Mouse (Mus musculus): ENCODE results near the gene Sgsm1. TPM values are rescaled to one million over a fixed set of nuclear protein-coding genes. Genes with fewer than 3 reads are reported as not detected.

Gene Sgsm1
- total RNA-seq, 1 experiment: 7.1 TPM

DNA sequence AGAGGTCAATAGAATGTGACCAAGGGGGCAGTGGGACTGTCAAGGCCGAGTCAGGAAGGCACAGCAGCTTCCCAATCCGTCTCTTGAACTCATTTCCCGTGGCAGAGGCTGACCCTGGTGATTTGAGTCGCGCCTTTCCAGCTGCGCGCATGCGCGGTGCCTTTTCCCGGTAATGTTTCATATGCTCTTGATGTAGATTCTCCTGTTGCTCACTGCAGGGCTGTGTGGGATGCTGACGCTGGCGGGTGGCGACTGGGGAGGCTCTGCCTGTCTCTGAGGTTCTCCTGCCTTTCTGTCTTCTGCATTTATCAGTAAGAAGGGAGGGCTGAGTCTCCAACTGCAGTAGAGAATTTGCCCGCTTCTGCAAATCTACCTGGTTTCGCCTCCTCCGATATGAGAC, 43.7 kb upstream of the Sgsm1 start:
- Histone ChIP-seq H3K36me3 (ENCODE audit: control insufficient read depth, insufficient read depth, low read length, poor library complexity, severe bottlenecking) (no peaks in the 10 kb centered on the region), H3K9me3 (ENCODE audit: control insufficient read depth, insufficient read depth, low read depth, low read length) (no peaks in the 10 kb centered on the region), H3K4me1 (ENCODE audit: control insufficient read depth in 2 of 2, insufficient read depth in 2 of 2, low read length in 2 of 2, poor library complexity in 1 of 2) (peaks cover 15 to 44% of the 10 kb centered on the region in 2 experiments), H3K27ac (ENCODE audit: insufficient read depth, low read depth, low read length, poor library complexity, severe bottlenecking) (no peak overlapping the region), H3K4me3 (ENCODE audit: insufficient read depth in 1 of 2, low read depth in 1 of 2, low read length in 2 of 2, poor library complexity in 1 of 2, severe bottlenecking in 1 of 2) (peak overlapping the region in 1 of 2 experiments; percentile 17; a peak in 1 of 4 replicates), H3K9ac (ENCODE audit: insufficient read depth, low read depth, low read length, poor library complexity, severe bottlenecking) (no peak overlapping the region; the same call in 1 of the 2 replicates)
- in situ Hi-C loops (cut with MboI; ENCODE audit: low sequenced_read_pairs in 2 of 2, unreplicated experiment in 2 of 2): no loop called here
- no peak for TF ChIP-seq CHD2 (IDR thresholded peaks at IDR 0.05; ENCODE audit: low read depth, low read length)
- TF ChIP-seq MAFK (IDR thresholded peaks at IDR 0.05; ENCODE audit: insufficient read depth, low read depth, low read length): no peak
- TF ChIP-seq ZC3H11A (IDR thresholded peaks at IDR 0.05; ENCODE audit: borderline replicate concordance, low read depth, low read length): no peak
- TF ChIP-seq HCFC1 (IDR thresholded peaks at IDR 0.05; ENCODE audit: borderline replicate concordance, insufficient read depth, low read length): no peak
- TF ChIP-seq ZNF384 (IDR thresholded peaks at IDR 0.05; ENCODE audit: low read depth, low read length): no peak
- DNase-seq (ENCODE audit: low read depth, low spot score): no peak

DNA sequence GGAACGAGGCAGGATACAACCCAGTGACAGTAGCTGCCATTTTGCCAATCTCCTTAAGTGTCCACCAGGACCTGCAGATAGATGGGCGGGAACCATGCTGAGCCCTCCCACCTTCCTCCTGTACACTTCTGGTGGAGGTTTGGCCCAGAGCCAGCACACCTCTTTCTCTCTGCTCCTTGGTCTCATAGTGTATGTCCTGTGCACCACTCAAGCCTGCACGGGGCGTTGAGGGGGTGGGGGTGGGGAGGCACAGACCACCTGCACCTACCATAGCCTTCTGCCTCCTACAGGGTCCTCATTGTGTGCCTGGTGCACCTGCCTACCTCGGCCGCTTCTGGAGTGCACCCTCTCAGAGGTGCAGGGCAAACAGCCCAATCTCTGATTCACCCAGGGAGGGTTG, 42.0 kb upstream of the Sgsm1 start:
- in situ Hi-C loops (cut with MboI; ENCODE audit: low sequenced_read_pairs in 2 of 2, unreplicated experiment in 2 of 2): no loop called here
- H3K9ac ChIP-seq (ENCODE audit: insufficient read depth, low read depth, low read length, poor library complexity, severe bottlenecking): no peak overlapping the region
- TF ChIP-seq MAFK (IDR thresholded peaks at IDR 0.05; ENCODE audit: insufficient read depth, low read depth, low read length) (no peak), CHD2 (IDR thresholded peaks at IDR 0.05; ENCODE audit: low read depth, low read length) (no peak), HCFC1 (IDR thresholded peaks at IDR 0.05; ENCODE audit: borderline replicate concordance, insufficient read depth, low read length) (no peak), ZC3H11A (IDR thresholded peaks at IDR 0.05; ENCODE audit: borderline replicate concordance, low read depth, low read length) (no peak), ZNF384 (IDR thresholded peaks at IDR 0.05; ENCODE audit: low read depth, low read length) (no peak)
- no peak overlapping the region for H3K4me3 ChIP-seq (ENCODE audit: insufficient read depth in 1 of 2, low read depth in 1 of 2, low read length in 2 of 2, poor library complexity in 1 of 2, severe bottlenecking in 1 of 2)
- peaks cover 15 to 45% of the 10 kb centered on the region in 2 experiments; a peak in 3 of 4 replicates for H3K4me1 ChIP-seq (ENCODE audit: control insufficient read depth in 2 of 2, insufficient read depth in 2 of 2, low read length in 2 of 2, poor library complexity in 1 of 2)
- DNase-seq (ENCODE audit: low read depth, low spot score): no peak
- no peaks in the 10 kb centered on the region for H3K9me3 ChIP-seq (ENCODE audit: control insufficient read depth, insufficient read depth, low read depth, low read length)
- no peak overlapping the region for H3K27ac ChIP-seq (ENCODE audit: insufficient read depth, low read depth, low read length, poor library complexity, severe bottlenecking)
- no peaks in the 10 kb centered on the region for H3K36me3 ChIP-seq (ENCODE audit: control insufficient read depth, insufficient read depth, low read length, poor library complexity, severe bottlenecking)

DNA sequence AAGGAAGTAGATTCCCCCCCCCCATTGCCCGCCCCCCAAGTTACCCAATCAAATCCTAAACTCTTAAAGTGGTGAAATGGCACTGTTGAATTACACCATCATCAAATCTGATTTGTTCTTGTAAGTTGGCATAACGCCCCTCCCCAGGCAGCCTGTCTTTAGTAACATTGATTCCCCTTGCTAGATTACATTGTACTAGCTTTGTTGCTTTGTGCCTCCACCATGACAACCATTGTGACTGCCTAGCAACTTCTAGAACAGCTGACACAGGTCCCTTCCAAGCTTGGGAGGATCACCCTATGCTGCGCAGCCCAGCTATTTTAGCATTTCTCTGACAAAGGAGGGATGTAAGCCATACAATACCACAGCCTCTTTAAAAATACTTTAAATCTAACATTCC, 41.2 kb upstream of the Sgsm1 start:
- no peak overlapping the region for H3K27ac ChIP-seq (ENCODE audit: insufficient read depth, low read depth, low read length, poor library complexity, severe bottlenecking)
- H3K9ac ChIP-seq (ENCODE audit: insufficient read depth, low read depth, low read length, poor library complexity, severe bottlenecking): no peak overlapping the region
- no peak for DNase-seq (ENCODE audit: low read depth, low spot score)
- in situ Hi-C loops (cut with MboI; ENCODE audit: low sequenced_read_pairs in 2 of 2, unreplicated experiment in 2 of 2): no loop called here
- no peaks in the 10 kb centered on the region for H3K36me3 ChIP-seq (ENCODE audit: control insufficient read depth, insufficient read depth, low read length, poor library complexity, severe bottlenecking)
- H3K4me3 ChIP-seq (ENCODE audit: insufficient read depth in 1 of 2, low read depth in 1 of 2, low read length in 2 of 2, poor library complexity in 1 of 2, severe bottlenecking in 1 of 2): no peak overlapping the region
- no peak for TF ChIP-seq CHD2 (IDR thresholded peaks at IDR 0.05; ENCODE audit: low read depth, low read length)
- TF ChIP-seq ZNF384 (IDR thresholded peaks at IDR 0.05; ENCODE audit: low read depth, low read length): no peak
- no peak for TF ChIP-seq HCFC1 (IDR thresholded peaks at IDR 0.05; ENCODE audit: borderline replicate concordance, insufficient read depth, low read length)
- no peak for TF ChIP-seq ZC3H11A (IDR thresholded peaks at IDR 0.05; ENCODE audit: borderline replicate concordance, low read depth, low read length)
- no peak for TF ChIP-seq MAFK (IDR thresholded peaks at IDR 0.05; ENCODE audit: insufficient read depth, low read depth, low read length)
- H3K9me3 ChIP-seq (ENCODE audit: control insufficient read depth, insufficient read depth, low read depth, low read length): no peaks in the 10 kb centered on the region
- H3K4me1 ChIP-seq (ENCODE audit: control insufficient read depth in 2 of 2, insufficient read depth in 2 of 2, low read length in 2 of 2, poor library complexity in 1 of 2): peaks cover 15 to 43% of the 10 kb centered on the region in 2 experiments; a peak in 3 of 4 replicates

GRCm38 (mm10) chr5:113349810-113350209, 39.2 kb upstream of the Sgsm1 start:
- no peak overlapping the region for H3K27ac ChIP-seq (ENCODE audit: insufficient read depth, low read depth, low read length, poor library complexity, severe bottlenecking)
- no peak for DNase-seq (ENCODE audit: low read depth, low spot score)
- H3K9ac ChIP-seq (ENCODE audit: insufficient read depth, low read depth, low read length, poor library complexity, severe bottlenecking): no peak overlapping the region
- H3K9me3 ChIP-seq (ENCODE audit: control insufficient read depth, insufficient read depth, low read depth, low read length): no peaks in the 10 kb centered on the region
- in situ Hi-C loops (cut with MboI; ENCODE audit: low sequenced_read_pairs in 2 of 2, unreplicated experiment in 2 of 2): no loop called here
- H3K4me1 ChIP-seq (ENCODE audit: control insufficient read depth in 2 of 2, insufficient read depth in 2 of 2, low read length in 2 of 2, poor library complexity in 1 of 2): peaks cover 15 to 36% of the 10 kb centered on the region in 2 experiments; a peak in 3 of 4 replicates
- no peaks in the 10 kb centered on the region for H3K36me3 ChIP-seq (ENCODE audit: control insufficient read depth, insufficient read depth, low read length, poor library complexity, severe bottlenecking)
- no peak overlapping the region for H3K4me3 ChIP-seq (ENCODE audit: insufficient read depth in 1 of 2, low read depth in 1 of 2, low read length in 2 of 2, poor library complexity in 1 of 2, severe bottlenecking in 1 of 2)
- no peak for TF ChIP-seq HCFC1 (IDR thresholded peaks at IDR 0.05; ENCODE audit: borderline replicate concordance, insufficient read depth, low read length)
- no peak for TF ChIP-seq ZNF384 (IDR thresholded peaks at IDR 0.05; ENCODE audit: low read depth, low read length)
- TF ChIP-seq ZC3H11A (IDR thresholded peaks at IDR 0.05; ENCODE audit: borderline replicate concordance, low read depth, low read length): no peak
- TF ChIP-seq CHD2 (IDR thresholded peaks at IDR 0.05; ENCODE audit: low read depth, low read length): no peak

- Histone ChIP-seq H3K9ac (ENCODE audit: insufficient read depth, low read depth, low read length, poor library complexity, severe bottlenecking) (no peak overlapping the region), H3K4me3 (ENCODE audit: insufficient read depth in 1 of 2, low read depth in 1 of 2, low read length in 2 of 2, poor library complexity in 1 of 2, severe bottlenecking in 1 of 2) (no peak overlapping the region), H3K9me3 (ENCODE audit: control insufficient read depth, insufficient read depth, low read depth, low read length) (no peaks in the 10 kb centered on the region), H3K27ac (ENCODE audit: insufficient read depth, low read depth, low read length, poor library complexity, severe bottlenecking) (no peak overlapping the region), H3K36me3 (ENCODE audit: control insufficient read depth, insufficient read depth, low read length, poor library complexity, severe bottlenecking) (no peaks in the 10 kb centered on the region), H3K4me1 (ENCODE audit: control insufficient read depth in 2 of 2, insufficient read depth in 2 of 2, low read length in 2 of 2, poor library complexity in 1 of 2) (peaks cover 14 to 40% of the 10 kb centered on the region in 2 experiments; a peak in 3 of 4 replicates)
- in situ Hi-C loops (cut with MboI; ENCODE audit: low sequenced_read_pairs in 2 of 2, unreplicated experiment in 2 of 2): no loop called here
- no peak for DNase-seq (ENCODE audit: low read depth, low spot score)
- TF ChIP-seq MAFK (IDR thresholded peaks at IDR 0.05; ENCODE audit: insufficient read depth, low read depth, low read length): no peak
- TF ChIP-seq HCFC1 (IDR thresholded peaks at IDR 0.05; ENCODE audit: borderline replicate concordance, insufficient read depth, low read length): no peak
- no peak for TF ChIP-seq ZC3H11A (IDR thresholded peaks at IDR 0.05; ENCODE audit: borderline replicate concordance, low read depth, low read length)
- no peak for TF ChIP-seq ZNF384 (IDR thresholded peaks at IDR 0.05; ENCODE audit: low read depth, low read length)
- no peak for TF ChIP-seq CHD2 (IDR thresholded peaks at IDR 0.05; ENCODE audit: low read depth, low read length)
Observed at GRCm38 (mm10) chr5:113349226-113349625, 38.6 kb upstream of the Sgsm1 start.

Data from ES-E14 (cell line).